Mouse (Mus musculus) layer of hippocampus, adult 18-20 months (tissue): ENCODE data around the gene Wdfy3. TPM values are rescaled to one million over a fixed set of nuclear protein-coding genes. Genes with fewer than 3 reads are reported as not detected.

Source experiments
- DNase-seq, 2 experiments: peaks; one replicate each; pipeline ENCODE4 v3.0.0; 2022; ENCODE audit warnings: low spot score in 2 of 2
- total RNA-seq, 2 experiments: library from RNA; stranded (reverse); gene quantifications; 2 replicates each; pipeline ENCODE4 v1.2.3; 2021

Gene Wdfy3
- total RNA-seq, 2 experiments from 2014 or later = 118 to 120 TPM

DNA sequence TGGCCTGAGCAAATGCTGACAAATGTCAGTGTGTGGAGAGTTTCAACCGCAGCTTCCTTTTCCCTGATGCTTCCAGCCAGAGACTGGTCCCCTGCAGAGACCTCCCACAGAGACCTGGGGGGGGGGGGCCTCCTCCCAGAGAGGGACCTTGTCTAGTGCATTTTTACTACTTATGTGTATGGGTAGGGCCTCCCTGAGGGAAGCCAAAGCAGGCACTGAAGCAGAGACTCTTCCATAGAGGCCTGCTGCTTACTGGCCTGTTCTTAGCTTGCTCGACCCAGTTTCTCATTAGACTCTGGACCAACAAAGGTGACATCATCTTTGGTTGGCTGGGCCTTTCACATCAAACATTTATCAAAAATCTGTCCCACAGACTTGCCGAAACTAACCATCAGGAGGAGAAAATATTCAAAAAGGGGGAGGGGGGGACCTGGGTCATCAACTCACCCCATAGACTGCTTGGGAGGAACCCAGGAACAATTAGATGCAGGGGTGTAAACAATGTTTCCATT is 14.5 kb downstream of the Wdfy3 start:
- DNase-seq = no peak

DNA sequence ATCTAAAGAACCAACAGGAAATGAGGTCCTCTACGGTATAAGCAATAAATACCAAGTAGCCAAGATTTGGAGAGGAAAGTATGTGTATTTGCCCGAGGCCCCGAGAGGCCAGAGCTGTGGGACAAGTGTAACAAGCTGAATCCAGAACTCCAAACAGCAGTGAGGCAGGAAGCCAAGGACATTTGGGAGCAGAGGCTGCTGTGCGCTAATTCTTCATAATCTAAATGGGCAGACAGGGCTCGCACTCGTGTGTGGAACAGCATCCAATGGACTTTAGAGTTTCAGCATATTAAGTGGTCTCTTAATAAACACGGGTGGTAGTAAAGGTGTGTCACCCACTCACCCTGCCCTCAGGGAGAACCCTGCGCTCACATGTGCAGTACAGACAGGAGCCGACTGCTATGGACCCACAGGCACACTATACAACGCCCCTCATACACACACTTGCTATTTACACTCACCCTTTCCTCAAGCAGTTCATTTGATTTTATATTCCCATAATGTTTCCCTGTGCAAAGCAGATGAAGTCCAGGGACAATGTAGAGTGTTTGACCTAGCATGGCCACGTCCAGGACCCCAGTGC is 15.1 kb downstream of the Wdfy3 start:
- DNase-seq = peak in 1 of 2 experiments; percentile 30

DNA sequence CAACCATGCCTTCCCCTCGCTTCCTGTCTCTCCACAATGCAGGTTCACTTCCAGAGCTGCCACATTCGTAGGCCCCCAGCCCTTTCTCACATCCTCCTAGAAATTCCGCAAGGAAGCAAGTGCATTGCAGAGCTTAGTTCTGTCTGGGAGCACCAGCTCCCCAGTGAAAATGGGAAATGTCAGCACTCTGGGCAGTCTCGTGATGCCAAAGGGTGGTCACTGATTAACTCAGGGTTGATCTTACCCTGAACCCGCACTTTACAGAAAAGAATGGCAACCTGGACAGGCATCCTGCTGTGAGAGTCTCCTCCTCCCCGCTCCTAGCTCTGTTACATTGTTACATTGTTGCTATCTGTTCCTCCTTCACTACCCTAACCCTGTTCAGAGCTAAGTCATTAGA is 16.8 kb downstream of the Wdfy3 start:
- no peak for DNase-seq

DNA sequence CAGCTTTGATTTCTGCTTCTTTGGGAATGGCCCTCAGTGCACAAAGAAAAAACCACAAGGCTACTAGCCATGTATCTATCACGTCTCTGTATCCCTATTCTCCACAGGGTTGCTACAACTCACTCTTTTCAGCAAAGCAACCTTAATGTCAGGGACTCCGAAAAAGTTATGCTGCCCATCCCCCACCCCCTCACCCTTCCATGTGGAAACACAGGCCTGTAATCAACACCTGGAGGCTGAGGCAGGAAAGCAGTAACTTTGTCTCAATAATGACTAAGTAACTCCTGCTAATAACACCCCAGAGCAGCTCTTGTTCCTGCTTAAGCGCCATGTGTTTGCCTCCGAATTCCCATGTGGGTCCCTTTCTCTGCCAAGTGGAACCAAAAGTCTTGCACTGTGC is 17.3 kb downstream of the Wdfy3 start:
- no peak for DNase-seq

DNA sequence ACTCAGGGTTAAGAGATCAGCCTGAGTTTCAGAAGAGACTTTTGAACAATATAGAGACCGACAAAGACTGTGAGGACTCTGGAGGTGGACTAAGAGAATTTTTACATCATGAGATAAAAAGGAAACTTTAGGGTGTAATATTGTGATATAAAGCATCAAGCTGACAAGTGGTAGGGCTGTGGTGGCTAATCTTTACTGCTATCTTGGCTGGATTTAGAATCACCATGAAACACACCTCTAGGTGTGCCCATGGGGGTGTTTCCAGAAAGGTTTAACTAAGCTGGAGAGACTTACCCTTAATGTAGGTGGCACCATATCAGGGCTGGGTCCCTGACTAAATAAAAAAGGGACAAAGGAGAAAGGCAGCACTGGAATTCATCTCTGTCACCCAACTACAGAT is 19.0 kb downstream of the Wdfy3 start:
- DNase-seq = no peak

DNA sequence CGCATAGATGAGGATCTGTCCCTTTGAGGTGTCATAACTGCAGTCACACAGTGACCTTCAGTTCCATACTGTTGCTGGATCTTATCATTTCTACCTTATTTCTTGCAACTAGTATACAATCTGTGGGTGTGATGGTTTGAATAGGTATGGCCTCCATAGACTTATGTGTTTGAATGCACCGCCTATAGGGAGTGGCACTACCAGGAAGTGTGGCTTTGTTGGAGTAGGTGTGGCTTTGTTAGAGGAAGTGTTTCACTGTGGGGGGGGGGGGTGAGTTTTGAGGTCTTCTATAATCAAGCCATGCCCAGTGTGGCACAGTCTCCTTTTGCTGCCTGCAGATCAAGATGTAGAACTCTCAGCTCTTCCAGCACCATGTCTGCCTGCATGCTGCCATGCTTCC is 21.3 kb downstream of the Wdfy3 start:
- no peak for DNase-seq

DNA sequence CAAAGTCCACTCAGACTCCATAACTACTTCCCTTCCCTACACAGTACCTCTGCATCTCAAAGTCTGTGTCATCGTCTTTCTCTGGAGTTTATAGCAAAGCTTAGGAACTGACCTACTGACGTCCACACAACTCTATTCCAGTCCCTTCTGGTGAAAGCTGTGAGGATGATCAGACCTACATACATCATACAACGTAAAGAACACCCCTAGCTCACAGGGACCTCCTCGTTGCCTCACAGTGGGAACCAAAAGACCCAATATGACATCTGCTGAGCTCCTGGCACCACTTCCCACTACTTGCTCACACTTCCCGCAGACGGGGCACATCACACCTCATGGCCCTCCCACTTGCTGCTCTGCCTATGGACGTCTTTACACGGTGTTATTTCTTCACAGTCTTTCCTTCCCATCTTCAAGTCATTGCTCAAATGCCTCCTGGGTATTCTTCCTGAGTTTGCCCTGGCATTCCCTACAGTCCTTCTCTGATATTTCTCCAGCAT is 23.1 kb downstream of the Wdfy3 start:
- no peak for DNase-seq

DNA sequence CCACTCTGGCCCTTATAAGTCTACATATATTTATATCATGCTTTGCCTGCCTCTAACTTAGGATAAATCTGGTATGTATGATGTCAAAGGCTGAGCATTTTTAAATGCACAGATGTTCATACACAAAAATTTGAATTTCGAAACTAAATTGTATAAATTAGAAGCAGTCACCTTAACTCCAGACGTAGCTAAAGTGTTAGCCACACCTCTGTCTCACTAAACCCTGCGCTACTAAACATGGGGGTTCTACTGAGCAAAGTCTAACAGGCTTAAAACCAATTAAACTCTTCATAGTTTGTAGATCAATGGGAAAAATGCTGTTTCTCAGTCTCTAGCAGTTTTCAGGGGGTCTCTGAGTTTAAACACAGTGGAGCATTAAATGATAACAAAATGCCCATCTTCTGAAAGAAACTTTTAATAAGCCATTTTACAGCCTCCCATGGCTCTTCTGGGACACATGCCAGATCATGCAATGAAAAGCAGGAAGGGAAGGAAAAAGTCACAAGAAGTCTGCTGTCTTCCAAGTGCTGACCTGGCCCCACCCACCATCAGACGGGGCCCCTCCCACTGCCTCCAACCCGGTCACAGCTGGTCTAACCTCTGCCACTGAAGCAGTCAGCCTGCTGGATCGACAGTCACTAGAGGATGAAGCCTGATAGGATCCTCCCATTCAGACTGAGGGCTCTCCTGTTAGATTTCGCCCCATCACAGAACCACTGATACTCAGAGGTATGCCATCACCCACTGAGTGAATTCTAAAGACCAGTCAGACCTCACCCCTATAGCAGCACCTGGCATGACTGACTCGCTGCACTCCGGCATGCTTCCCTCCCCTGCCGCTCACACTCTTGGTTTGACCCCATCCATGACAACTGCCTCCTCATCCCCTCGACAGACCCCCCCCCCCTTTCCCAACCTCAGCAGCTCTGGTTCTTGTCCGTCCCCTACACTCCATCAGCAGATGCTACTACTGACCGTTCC is 23.8 kb downstream of the Wdfy3 start:
- no peak for DNase-seq

DNA sequence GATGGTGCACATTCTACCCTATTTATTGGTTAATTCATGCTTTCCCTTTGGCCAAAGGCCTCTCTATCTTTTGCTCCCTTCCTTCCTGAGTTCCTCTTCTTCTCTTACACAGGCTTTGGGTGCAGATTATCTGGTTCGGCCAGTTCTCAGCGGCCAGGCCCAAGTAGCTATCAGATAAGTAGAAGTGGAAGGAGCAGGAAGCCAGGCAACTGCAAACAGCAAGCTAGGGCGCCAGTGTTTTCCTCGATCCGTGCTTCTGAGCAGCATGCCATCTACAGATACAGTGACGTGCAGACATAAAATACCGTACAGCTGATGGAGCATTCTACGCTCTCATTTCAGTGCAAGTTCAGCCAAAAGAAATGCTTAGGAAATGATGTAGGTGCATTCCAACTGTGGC is 24.5 kb downstream of the Wdfy3 start:
- DNase-seq = no peak

DNA sequence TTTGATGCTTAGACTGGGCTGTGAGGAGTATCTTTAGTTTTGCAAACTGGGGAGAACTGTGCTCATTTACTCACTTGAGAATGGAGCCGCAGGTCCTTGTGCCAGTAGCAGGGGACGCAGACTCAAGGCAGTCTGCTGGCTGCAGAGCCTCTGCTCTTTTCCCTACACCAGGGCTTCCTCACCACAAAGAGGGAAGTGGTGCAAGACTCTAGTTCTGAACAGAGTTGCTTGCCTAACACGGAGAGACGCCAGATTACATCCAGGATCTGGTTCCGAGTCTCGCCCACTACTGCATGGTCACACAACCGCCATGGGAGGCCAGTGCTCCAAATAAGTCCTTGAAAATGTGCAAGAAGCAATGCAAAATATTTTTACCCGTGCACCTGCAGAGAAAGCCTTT is 36.4 kb downstream of the Wdfy3 start:
- DNase-seq = no peak

DNA sequence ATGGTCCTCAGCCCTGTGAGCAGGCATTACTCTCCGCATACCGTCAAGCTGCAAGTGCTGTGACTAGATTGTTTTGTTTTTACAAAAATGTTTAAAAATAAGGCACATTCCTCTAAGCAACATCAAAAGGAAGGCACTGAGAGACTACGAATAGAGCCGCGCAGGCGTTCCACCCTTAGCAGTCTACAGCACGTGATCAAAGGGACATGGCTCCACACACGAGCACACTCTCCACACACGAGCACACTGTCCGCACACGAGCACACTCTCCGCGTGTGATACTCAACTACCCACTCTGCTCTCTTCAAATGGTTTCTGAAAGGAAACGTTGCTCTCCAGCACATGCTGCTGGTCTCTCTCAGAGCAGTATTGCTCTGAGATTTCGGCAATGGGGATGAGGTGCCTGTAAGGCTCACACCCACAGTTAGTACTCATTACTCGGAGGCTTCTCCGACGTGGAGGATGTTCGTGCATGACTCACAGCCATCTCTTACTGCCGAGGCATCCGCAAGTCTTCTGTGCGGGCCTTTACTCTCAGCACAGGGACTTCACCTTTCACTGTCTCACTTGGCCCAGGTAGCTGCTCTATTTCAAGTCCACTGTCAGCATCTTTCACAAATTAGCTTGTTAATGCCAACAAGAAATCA is 37.0 kb downstream of the Wdfy3 start:
- no peak for DNase-seq

DNA sequence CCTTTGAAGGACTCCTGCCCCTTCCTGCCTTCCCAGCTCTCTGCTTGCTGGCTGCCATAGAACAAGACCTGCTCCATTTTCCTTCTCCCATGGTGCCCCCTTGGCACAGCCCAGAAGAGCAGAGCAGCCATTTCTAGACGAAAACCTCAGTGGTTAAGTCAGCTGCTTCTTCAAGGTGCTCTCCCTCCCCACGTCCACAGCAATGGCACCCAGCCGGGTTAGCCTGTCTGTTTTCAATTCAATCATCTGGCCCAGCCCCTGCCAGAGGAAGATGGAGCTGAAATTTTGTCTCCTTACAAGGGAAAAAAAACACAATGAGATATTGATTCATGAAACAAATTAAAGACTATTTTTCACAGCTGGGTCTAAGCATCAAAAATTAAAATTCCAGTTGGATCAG is 37.5 kb downstream of the Wdfy3 start:
- no peak for DNase-seq

DNA sequence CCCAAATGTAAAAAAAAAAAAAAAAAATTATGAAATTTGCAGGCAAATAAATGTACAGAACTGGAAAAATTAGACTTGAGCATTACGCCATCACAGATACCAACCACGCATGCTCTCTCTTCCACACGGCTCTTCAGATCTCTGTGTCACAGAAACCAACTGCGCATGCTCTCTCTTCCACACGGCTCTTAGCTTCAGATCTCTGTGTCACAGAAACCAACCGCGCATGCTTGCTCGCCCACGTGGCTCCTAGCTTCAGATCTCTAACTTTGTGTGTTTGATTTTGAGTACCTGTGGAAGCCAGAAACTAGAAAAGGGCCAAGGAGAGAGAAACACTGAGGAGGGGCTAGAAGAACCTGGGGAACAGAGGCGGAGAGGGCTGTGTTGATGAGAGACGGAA is 46.3 kb downstream of the Wdfy3 start:
- DNase-seq = no peak

DNA sequence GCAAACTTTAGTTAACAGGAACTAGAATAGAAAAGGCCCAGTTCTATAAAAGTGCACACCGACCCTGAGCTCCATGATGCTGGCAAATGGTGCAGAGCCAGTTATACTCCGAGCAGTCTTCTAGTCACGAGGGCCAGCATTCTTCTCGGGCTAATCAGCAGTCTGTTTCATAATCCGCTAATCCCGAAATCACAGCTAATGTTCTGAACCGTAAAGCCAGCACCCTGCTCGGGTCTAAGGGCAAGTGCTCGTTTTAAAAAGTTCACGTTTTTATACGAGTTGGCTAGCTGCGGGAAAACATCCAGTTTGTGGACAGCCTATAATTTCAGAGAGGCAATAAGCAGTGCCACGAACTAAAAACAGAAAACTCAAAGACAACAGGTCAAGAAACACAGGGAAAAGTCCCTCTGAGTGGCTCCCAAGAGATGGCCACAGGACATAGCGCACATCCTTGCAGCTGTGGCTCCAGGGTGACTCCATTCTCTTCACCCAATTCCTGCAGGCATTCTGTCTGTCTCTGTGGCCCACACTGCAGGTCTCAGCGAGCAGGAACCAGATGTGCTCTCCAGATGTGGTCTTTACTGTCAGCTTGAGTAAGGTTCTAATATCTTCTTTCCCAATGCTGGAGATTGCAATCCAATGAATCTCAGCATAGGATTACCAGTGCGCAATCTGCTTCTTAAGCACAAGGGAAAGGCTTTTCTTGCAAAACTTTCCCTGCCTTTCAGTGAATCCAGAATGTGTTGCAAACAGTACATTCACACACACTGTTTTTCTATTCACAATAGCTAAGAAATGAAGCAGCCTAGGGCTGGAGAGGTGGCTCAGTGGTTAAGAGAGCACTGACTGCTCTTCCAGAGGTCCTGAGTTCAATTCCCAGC is 47.5 kb downstream of the Wdfy3 start:
- no peak for DNase-seq

DNA sequence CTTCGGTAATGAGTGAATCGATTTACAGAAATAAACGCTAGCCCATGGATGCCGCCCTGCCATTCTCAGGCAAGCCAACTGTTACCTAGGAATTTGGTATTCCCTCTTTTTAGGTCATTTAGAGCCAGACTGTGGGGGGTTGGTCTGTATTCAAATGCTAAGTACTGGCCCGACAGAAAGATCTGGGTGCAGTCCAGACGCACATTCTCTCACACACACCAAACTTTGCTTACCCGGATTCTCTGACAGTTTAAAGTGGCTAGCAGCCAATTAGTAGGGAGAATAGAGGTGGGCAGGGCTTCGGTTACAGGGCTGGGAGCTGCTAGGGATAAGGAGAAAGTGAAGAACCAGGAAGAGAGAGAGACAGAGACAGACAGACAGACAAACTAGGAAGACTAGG is 55.5 kb downstream of the Wdfy3 start:
- no peak for DNase-seq

DNA sequence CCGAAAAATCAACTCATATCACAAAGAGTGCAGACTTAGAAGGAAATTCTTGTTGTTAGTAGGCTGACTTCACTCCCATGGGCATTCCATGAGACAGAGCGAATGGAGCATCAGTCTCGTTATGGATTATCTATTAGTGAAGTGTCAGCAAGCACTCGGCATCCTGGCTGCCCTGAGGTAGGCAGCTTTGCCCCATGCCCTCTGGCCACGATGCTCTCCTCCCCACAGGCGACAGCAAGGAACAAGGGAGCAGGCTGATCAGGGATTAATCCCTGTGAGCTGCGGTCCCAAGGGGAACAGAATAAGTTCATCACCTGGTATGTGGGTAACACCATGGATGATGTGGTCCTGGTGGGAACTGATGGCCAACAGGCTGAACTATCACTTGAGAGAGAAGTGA is 55.9 kb downstream of the Wdfy3 start:
- no peak for DNase-seq

DNA sequence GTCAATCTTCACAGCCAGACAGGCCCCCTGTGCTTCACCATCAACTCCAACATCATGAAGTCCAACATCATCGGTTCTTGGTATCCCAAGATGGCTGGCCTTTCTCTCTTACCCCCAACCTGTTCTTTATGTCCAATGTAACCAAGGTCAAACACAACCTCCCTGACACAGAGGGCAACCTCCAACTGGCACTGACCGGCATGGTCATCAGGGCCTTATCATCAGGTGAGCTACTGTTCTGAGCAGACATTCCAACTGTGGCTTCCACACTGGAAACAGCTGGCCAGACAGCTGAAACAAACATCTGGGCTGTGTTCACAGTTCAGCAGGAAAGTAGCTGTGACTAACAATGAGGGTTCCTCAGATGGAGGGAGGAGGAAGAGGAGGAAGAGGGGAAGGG is 58.8 kb downstream of the Wdfy3 start:
- DNase-seq = no peak

DNA sequence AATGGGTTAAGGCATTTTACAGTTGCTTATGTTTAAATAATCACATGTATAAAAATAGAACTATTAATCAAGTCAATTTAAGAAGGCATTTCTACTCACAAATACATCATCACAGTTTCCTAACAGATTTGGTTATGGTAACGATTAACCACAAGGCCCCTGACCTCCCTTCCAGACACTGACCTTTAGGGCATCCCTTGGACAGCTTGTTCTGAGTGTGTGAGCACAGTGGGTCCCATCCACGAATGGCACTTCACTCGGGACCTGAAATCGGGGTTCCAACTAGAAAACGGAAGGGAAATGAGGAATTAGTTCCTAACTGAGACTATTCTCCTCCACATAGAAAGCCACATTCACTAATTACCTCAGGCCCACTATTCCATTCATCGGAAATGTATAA is 60.1 kb downstream of the Wdfy3 start:
- no peak for DNase-seq

DNA sequence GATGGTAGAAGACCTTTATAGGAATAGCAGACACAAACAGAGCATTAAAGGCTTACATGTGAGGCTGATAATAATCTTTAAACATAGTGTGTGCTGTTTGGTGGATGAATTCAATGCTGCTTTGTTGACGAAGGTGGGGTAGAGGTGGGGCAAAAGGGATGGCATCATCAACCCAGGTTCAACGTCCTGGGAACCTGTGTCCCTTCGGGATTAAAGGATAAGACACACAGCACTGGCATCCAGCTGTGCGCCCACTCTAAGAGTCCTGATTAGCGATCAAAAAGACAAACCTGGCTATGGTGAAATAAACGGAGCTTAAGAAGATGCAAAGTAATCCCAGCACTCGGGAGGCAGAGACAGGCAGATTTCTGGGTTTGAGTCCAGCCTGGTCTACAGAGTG is 61.0 kb downstream of the Wdfy3 start:
- DNase-seq = no peak

DNA sequence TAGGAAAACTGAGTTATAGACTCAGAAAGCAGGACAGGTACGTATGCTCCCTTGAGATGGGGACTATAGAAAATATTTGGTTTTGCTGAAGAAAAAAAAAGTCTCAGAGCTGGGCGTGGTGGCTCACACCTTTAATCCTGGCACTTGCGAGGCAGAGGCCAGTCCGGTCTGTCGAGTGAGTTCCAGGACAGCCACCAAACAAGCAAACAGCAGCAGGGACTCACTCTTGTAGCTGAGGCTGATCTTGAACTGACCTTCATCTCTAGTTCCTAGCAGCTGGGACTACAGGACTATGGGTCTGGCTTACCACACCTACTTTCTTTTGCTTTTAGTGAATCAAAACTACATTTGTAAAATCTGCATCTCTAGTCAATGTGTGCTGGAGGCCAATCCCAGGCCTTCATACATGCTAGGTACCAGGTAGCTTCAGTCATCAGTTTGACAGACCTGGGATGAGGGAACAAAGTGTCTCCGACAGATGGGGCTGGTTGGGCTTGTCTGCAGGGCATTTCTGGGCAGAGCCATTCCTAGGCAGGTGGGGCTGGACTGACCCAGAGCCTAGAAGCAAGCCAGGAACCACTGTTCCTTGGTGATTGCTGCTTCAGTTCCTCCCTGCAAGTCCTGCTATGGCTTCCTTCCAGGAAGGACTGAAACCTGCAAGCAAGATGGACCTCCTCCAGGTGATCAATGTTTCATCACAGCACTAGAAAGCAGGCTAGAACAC is 63.3 kb downstream of the Wdfy3 start:
- DNase-seq = no peak
